Mouse (Mus musculus) liver, postnatal 0 days (tissue): Measurements from ENCODE around the gene Nlrc4.

ENCODE experiments used
- CTCF ChIP-seq: sonication (generic); IDR thresholded peaks from 2 replicates; pipeline ENCODE4 v1.5.1; 2016; ENCODE audit warnings: antibody characterized with exemption, low read depth
- EP300 ChIP-seq: IDR thresholded peaks from 2 replicates; pipeline ENCODE4 v1.6.1; 2016; ENCODE audit warnings: antibody characterized with exemption, low read depth, mild to moderate bottlenecking

DNA sequence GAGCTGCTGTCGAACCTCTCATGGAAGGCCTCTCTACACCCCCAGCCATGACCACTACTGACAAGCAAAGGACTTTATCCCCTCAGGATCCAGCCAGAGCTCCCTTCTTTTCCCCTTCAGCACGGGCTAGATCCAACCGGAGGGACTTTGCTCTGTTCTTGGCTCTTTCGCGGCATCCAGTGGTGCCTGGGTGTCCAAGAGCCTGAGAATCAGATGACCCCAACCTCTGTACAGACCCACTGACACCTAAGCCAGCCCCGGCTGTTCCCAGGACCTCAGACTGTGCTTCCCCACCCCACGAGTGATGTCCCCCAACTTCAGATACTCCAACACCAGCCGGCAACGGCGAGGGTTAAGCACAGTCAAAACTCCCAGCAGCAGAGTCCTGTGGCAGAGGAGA is 9.2 kb downstream of the Nlrc4 start:
- TF ChIP-seq CTCF (no peak), EP300 (no peak)
